Mouse (Mus musculus): ENCODE data around the gene Mthfsl. TPM values are rescaled to one million over a fixed set of nuclear protein-coding genes. Genes with fewer than 3 reads are reported as not detected.
"Not testable (repeated sequence)": the region's sequence is repeated elsewhere in the genome, so short reads cannot be mapped to it uniquely, and the experiment has no call there.

Mthfsl gene
- polyA plus RNA-seq, 1 experiment from 2014 or later = 25.1 TPM

GRCm38 (mm10) chr9:88721628-88722027 is 1.5 kb upstream of the Mthfsl start:
- not testable (repeated sequence) for H3K4me3 ChIP-seq (ENCODE audit: low read depth, low read length); H3K4me2 ChIP-seq (ENCODE audit: low read depth, low read length); ATAC-seq (ENCODE audit: low read depth); DNase-seq (ENCODE audit: low spot score); H3K9ac ChIP-seq (ENCODE audit: low read depth, low read length); H3K27me3 ChIP-seq (replicated peaks; ENCODE audit: control insufficient read depth, insufficient read depth, low read length); H3K9me3 ChIP-seq (ENCODE audit: control insufficient read depth, low read length); H3K27ac ChIP-seq (replicated peaks; ENCODE audit: low read depth, low read length); H3K36me3 ChIP-seq (ENCODE audit: control insufficient read depth, insufficient read depth, low read length); H3K4me1 ChIP-seq (ENCODE audit: control insufficient read depth, insufficient read depth, low read length)

DNA sequence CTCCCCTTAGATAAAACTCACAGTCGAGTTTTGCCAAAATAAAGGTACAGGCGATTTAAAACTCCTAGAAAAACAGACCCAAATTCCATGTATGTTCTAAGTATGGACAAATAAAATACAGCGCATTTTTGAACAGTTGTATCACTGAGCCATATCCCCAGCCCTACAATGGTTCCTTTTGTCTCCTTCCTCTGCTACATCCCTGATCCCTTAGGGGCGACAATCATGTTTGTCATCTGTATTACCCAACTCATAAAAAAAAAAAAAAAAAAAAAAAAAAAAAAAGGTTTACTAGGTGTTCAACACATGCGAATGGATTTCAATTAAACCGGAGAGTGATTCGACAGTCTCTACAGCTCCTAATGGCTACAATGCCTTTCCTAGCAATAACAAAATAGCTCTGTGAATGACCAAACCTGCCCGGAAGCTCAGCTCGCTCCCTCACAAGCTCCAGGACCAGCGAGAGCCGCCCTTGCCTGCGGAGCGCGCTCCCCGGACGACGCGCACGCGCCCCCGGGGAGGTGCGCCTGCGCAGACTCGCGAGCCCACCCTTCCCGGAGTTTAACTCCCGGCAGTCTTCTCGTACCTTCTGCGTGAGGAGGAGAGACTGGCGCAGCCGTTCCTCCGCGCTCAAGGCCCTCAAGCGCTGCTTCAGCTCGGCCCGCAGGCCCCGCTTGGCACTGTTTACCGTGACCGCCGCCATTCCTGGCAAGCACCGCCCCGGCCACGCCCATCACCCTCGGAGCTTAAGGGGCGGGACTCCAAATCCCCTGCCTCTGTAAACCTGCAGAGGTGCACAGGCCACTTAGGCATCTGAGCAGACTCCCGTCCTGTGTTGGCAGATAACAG is 799 bp downstream of the Mthfsl start:
- H3K27ac ChIP-seq (replicated peaks; ENCODE audit: low read depth, low read length) = peak overlapping the region; percentile 65; the same call in 1 of the 2 replicates
- WGBS = 5% methylated on average over 14 of the region's 46 CpGs
- peak overlapping the region; percentile 36 for H3K4me3 ChIP-seq (ENCODE audit: low read depth, low read length)
- DNase-seq (ENCODE audit: low spot score) = peak; percentile 43
- not testable (repeated sequence) for H3K9me3 ChIP-seq (ENCODE audit: control insufficient read depth, low read length); H3K4me1 ChIP-seq (ENCODE audit: control insufficient read depth, insufficient read depth, low read length); H3K27me3 ChIP-seq (replicated peaks; ENCODE audit: control insufficient read depth, insufficient read depth, low read length); H3K36me3 ChIP-seq (ENCODE audit: control insufficient read depth, insufficient read depth, low read length)
- peak overlapping the region; percentile 55 for H3K4me2 ChIP-seq (ENCODE audit: low read depth, low read length)
- H3K9ac ChIP-seq (ENCODE audit: low read depth, low read length) = peak overlapping the region; percentile 46
- peak; percentile 95 for ATAC-seq (ENCODE audit: low read depth)

- H3K36me3 ChIP-seq (ENCODE audit: control insufficient read depth, insufficient read depth, low read length); ATAC-seq (ENCODE audit: low read depth); H3K9me3 ChIP-seq (ENCODE audit: control insufficient read depth, low read length); H3K9ac ChIP-seq (ENCODE audit: low read depth, low read length); H3K27me3 ChIP-seq (replicated peaks; ENCODE audit: control insufficient read depth, insufficient read depth, low read length); H3K27ac ChIP-seq (replicated peaks; ENCODE audit: low read depth, low read length); DNase-seq (ENCODE audit: low spot score); H3K4me1 ChIP-seq (ENCODE audit: control insufficient read depth, insufficient read depth, low read length): not testable (repeated sequence)
- peak overlapping the region; percentile 36 for H3K4me3 ChIP-seq (ENCODE audit: low read depth, low read length)
- 74% methylated on average over 5 of the region's 5 CpGs for WGBS
- H3K4me2 ChIP-seq (ENCODE audit: low read depth, low read length) = peak overlapping the region; percentile 55; the same call in 1 of the 2 replicates
Measured at GRCm38 (mm10) chr9:88718593-88718992, 1.5 kb downstream of the Mthfsl start.

DNA sequence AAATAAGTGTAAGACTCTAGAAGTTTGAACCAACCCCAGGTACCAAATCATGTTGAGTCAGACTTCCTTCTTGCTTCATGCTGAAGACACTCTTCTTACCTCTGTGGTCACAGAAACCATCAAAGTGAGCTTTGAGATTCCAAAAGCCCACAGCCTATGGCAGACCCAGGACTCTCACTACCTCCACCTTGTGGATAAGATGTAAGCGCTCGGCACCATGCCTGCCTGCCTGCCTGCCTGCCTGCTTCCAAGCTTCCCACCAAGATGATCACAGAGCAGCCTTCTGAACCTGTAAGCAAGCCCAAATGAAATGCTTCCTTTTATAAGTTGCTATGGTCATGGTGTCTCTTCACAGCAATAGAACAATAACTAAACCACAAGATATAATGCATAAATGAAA is 2.0 kb downstream of the Mthfsl start:
- H3K4me1 ChIP-seq (ENCODE audit: control insufficient read depth, insufficient read depth, low read length); H3K27me3 ChIP-seq (replicated peaks; ENCODE audit: control insufficient read depth, insufficient read depth, low read length); H3K9me3 ChIP-seq (ENCODE audit: control insufficient read depth, low read length); H3K27ac ChIP-seq (replicated peaks; ENCODE audit: low read depth, low read length); H3K4me2 ChIP-seq (ENCODE audit: low read depth, low read length); H3K36me3 ChIP-seq (ENCODE audit: control insufficient read depth, insufficient read depth, low read length); H3K4me3 ChIP-seq (ENCODE audit: low read depth, low read length); DNase-seq (ENCODE audit: low spot score); H3K9ac ChIP-seq (ENCODE audit: low read depth, low read length): not testable (repeated sequence)
- ATAC-seq (ENCODE audit: low read depth) = peak; percentile 27; the same call in 1 of the 2 replicates
- 24% methylated on average over 2 of the region's 2 CpGs for WGBS

GRCm38 (mm10) chr9:88714515-88714914 is 5.6 kb downstream of the Mthfsl start:
- H3K9me3 ChIP-seq (ENCODE audit: control insufficient read depth, low read length); H3K9ac ChIP-seq (ENCODE audit: low read depth, low read length); H3K4me1 ChIP-seq (ENCODE audit: control insufficient read depth, insufficient read depth, low read length); ATAC-seq (ENCODE audit: low read depth); H3K4me3 ChIP-seq (ENCODE audit: low read depth, low read length); H3K36me3 ChIP-seq (ENCODE audit: control insufficient read depth, insufficient read depth, low read length); H3K27ac ChIP-seq (replicated peaks; ENCODE audit: low read depth, low read length); H3K4me2 ChIP-seq (ENCODE audit: low read depth, low read length); H3K27me3 ChIP-seq (replicated peaks; ENCODE audit: control insufficient read depth, insufficient read depth, low read length); DNase-seq (ENCODE audit: low spot score): not testable (repeated sequence)
- 83% methylated on average over 5 of the region's 5 CpGs for WGBS

DNA sequence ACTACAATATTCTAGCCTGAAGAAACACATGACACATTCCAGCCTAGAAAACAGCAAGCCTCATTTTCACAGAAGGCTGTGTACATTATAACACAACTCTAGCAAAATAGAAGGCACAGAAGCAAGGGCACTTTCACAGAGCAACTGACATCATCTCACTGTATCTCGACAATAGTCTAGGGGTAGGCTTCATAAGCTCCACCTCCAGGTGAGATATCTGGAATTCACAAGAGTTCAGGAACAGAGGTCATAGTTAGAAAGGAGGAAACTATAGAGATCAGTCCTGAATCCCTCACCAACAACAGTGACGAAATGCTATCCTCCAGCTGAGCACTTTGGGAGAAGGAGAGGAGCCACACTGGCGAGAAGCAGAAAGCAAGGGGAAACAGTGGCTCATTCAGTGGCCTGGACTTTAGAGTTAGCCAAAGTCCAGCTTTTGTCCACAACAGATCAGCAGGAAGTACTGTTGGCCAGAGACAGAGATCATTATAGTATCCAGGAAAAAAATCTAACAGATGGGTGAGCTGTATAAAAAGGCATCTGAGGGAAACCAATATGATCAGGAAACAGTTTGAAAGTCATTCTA is 7.8 kb downstream of the Mthfsl start:
- DNase-seq (ENCODE audit: low spot score); H3K9me3 ChIP-seq (ENCODE audit: control insufficient read depth, low read length); H3K4me1 ChIP-seq (ENCODE audit: control insufficient read depth, insufficient read depth, low read length); H3K4me3 ChIP-seq (ENCODE audit: low read depth, low read length); H3K9ac ChIP-seq (ENCODE audit: low read depth, low read length); H3K4me2 ChIP-seq (ENCODE audit: low read depth, low read length); ATAC-seq (ENCODE audit: low read depth); H3K27ac ChIP-seq (replicated peaks; ENCODE audit: low read depth, low read length); H3K36me3 ChIP-seq (ENCODE audit: control insufficient read depth, insufficient read depth, low read length); H3K27me3 ChIP-seq (replicated peaks; ENCODE audit: control insufficient read depth, insufficient read depth, low read length): not testable (repeated sequence)
- WGBS = 77% methylated on average over 3 of the region's 3 CpGs

GRCm38 (mm10) chr9:88710910-88711438 is 9.1 kb downstream of the Mthfsl start:
- not testable (repeated sequence) for H3K36me3 ChIP-seq (ENCODE audit: control insufficient read depth, insufficient read depth, low read length); H3K9me3 ChIP-seq (ENCODE audit: control insufficient read depth, low read length); H3K4me1 ChIP-seq (ENCODE audit: control insufficient read depth, insufficient read depth, low read length); H3K4me2 ChIP-seq (ENCODE audit: low read depth, low read length); H3K27me3 ChIP-seq (replicated peaks; ENCODE audit: control insufficient read depth, insufficient read depth, low read length); H3K4me3 ChIP-seq (ENCODE audit: low read depth, low read length); H3K9ac ChIP-seq (ENCODE audit: low read depth, low read length); DNase-seq (ENCODE audit: low spot score); H3K27ac ChIP-seq (replicated peaks; ENCODE audit: low read depth, low read length); ATAC-seq (ENCODE audit: low read depth)
- 89% methylated on average over 4 of the region's 5 CpGs for WGBS

GRCm38 (mm10) chr9:88710439-88710838 is 9.7 kb downstream of the Mthfsl start:
- H3K36me3 ChIP-seq (ENCODE audit: control insufficient read depth, insufficient read depth, low read length); DNase-seq (ENCODE audit: low spot score); H3K4me3 ChIP-seq (ENCODE audit: low read depth, low read length); H3K4me2 ChIP-seq (ENCODE audit: low read depth, low read length); ATAC-seq (ENCODE audit: low read depth); H3K27me3 ChIP-seq (replicated peaks; ENCODE audit: control insufficient read depth, insufficient read depth, low read length); H3K4me1 ChIP-seq (ENCODE audit: control insufficient read depth, insufficient read depth, low read length); H3K9ac ChIP-seq (ENCODE audit: low read depth, low read length); H3K9me3 ChIP-seq (ENCODE audit: control insufficient read depth, low read length); H3K27ac ChIP-seq (replicated peaks; ENCODE audit: low read depth, low read length): not testable (repeated sequence)
- WGBS = 77% methylated on average over 2 of the region's 2 CpGs

All from embryonic facial prominence, embryonic 14.5 days (tissue).